Mouse (Mus musculus) embryonic fibroblast, embryonic 13.5 days (primary cell): ENCODE results near the gene Cgref1. TPM values are rescaled to one million over a fixed set of nuclear protein-coding genes. Genes with fewer than 3 reads are reported as not detected.

Experiments
- H3K27ac ChIP-seq: 2 replicates; pipeline ENCODE4 v1.5.1; 2012; ENCODE audit warnings: low read length, control low read depth, inconsistent platforms; ENCODE audit not compliant: insufficient read depth
- H3K4me1 ChIP-seq: 2 replicates; pipeline ENCODE4 v1.6.1; 2011; ENCODE audit warnings: low read length; ENCODE audit not compliant: control insufficient read depth, insufficient read depth
- H3K4me3 ChIP-seq: 2 replicates; pipeline ENCODE4 v1.5.1; 2011; ENCODE audit warnings: mild to moderate bottlenecking, control low read depth, low read length; ENCODE audit not compliant: insufficient read depth
- CTCF ChIP-seq: IDR thresholded peaks from 2 replicates; pipeline ENCODE4 v1.5.1; 2011; ENCODE audit warnings: mild to moderate bottlenecking, control low read depth, low read length, moderate library complexity, borderline replicate concordance; ENCODE audit not compliant: insufficient read depth
- POLR2A ChIP-seq: IDR thresholded peaks from 2 replicates; pipeline ENCODE4 v1.6.1; 2011; ENCODE audit warnings: low read depth, mild to moderate bottlenecking, control low read depth, low read length, moderate library complexity
- polyA plus RNA-seq: library from polyadenylated mRNA; stranded (reverse); fragments of >200 nt; gene quantifications from 2 replicates; pipeline ENCODE4 v1.2.4, GENCODE M21; 2011; ENCODE audit warnings: low read depth; ENCODE audit not compliant: missing spikeins, insufficient read length

Gene Cgref1
- polyA plus RNA-seq, 1 experiment, result 14.4 TPM

GRCm38 (mm10) chr5:30950922-30951321 is 5.5 kb upstream of the Cgref1 start:
- no peak for TF ChIP-seq CTCF
- no peak for TF ChIP-seq POLR2A
- no peak overlapping the region for H3K4me3 ChIP-seq
- no peak overlapping the region for H3K27ac ChIP-seq
- H3K4me1 ChIP-seq, result peaks cover 2% of the 10 kb centered on the region; the same call in 1 of the 2 replicates

- H3K27ac ChIP-seq, result peak overlapping the region; percentile 29
- TF ChIP-seq CTCF (no peak), POLR2A (no peak)
Measured at GRCm38 (mm10) chr5:30950451-30950850, 5.1 kb upstream of the Cgref1 start.

GRCm38 (mm10) chr5:30949654-30950326 is 4.4 kb upstream of the Cgref1 start:
- peak overlapping the region; percentile 60 for H3K27ac ChIP-seq
- H3K4me3 ChIP-seq, result peak overlapping the region; percentile 77
- TF ChIP-seq CTCF, result no peak
- TF ChIP-seq POLR2A, result peak; percentile 77
- peaks cover 3% of the 10 kb centered on the region; the same call in 1 of the 2 replicates for H3K4me1 ChIP-seq

More at GRCm38 (mm10) chr5:30950451-30950850, 5.1 kb upstream of the Cgref1 start:
- Histone ChIP-seq H3K4me1 (peaks cover 3% of the 10 kb centered on the region; the same call in 1 of the 2 replicates), H3K4me3 (peak overlapping the region; percentile 77)

- TF ChIP-seq CTCF, result no peak
- TF ChIP-seq POLR2A, result no peak
- Histone ChIP-seq H3K4me3 (no peak overlapping the region), H3K27ac (no peak overlapping the region), H3K4me1 (peaks cover 3% of the 10 kb centered on the region; the same call in 1 of the 2 replicates)
Measured at GRCm38 (mm10) chr5:30948620-30949019, 3.2 kb upstream of the Cgref1 start.

GRCm38 (mm10) chr5:30944344-30944743 is 1.0 kb downstream of the Cgref1 start:
- H3K27ac ChIP-seq, result no peak overlapping the region
- TF ChIP-seq CTCF, result no peak
- TF ChIP-seq POLR2A, result no peak
- H3K4me1 ChIP-seq, result peaks cover 3% of the 10 kb centered on the region; the same call in 1 of the 2 replicates
- H3K4me3 ChIP-seq, result no peak overlapping the region

GRCm38 (mm10) chr5:30943004-30943403 is 2.4 kb downstream of the Cgref1 start:
- H3K4me3 ChIP-seq, result no peak overlapping the region
- TF ChIP-seq POLR2A (no peak), CTCF (no peak)

GRCm38 (mm10) chr5:30934725-30935461 is 10.5 kb downstream of the Cgref1 start:
- 0 out of 2 replicates have a peak, but pooled peaks cover 2% of the 10 kb centered on the region for H3K4me1 ChIP-seq
- H3K27ac ChIP-seq, result no peak overlapping the region
- TF ChIP-seq POLR2A (no peak), CTCF (no peak)
- H3K4me3 ChIP-seq, result no peak overlapping the region

More at GRCm38 (mm10) chr5:30943004-30943403, 2.4 kb downstream of the Cgref1 start:
- Histone ChIP-seq H3K4me1 (peaks cover 3% of the 10 kb centered on the region; the same call in 1 of the 2 replicates), H3K27ac (no peak overlapping the region)

GRCm38 (mm10) chr5:30933705-30934104 is 11.7 kb downstream of the Cgref1 start:
- Histone ChIP-seq H3K4me3 (no peak overlapping the region), H3K4me1 (0 out of 2 replicates have a peak, but pooled peaks cover 2% of the 10 kb centered on the region), H3K27ac (no peak overlapping the region)
- TF ChIP-seq CTCF, result no peak
- no peak for TF ChIP-seq POLR2A

- Histone ChIP-seq H3K4me3 (no peak overlapping the region), H3K4me1 (0 out of 2 replicates have a peak, but pooled peaks cover 2% of the 10 kb centered on the region), H3K27ac (no peak overlapping the region)
- no peak for TF ChIP-seq CTCF
- TF ChIP-seq POLR2A, result no peak
Measured at GRCm38 (mm10) chr5:30931378-30931777, 14.0 kb downstream of the Cgref1 start.
